Mouse (Mus musculus) spleen, postnatal 14 days (tissue): ENCODE data around the gene Usp43.

Experiments used
- DNase-seq, 2 experiments: peaks; one replicate each; pipeline ENCODE4 v3.0.0; 2021 to 2022; ENCODE audit warnings: low spot score in 2 of 2

Gene Usp43

DNA sequence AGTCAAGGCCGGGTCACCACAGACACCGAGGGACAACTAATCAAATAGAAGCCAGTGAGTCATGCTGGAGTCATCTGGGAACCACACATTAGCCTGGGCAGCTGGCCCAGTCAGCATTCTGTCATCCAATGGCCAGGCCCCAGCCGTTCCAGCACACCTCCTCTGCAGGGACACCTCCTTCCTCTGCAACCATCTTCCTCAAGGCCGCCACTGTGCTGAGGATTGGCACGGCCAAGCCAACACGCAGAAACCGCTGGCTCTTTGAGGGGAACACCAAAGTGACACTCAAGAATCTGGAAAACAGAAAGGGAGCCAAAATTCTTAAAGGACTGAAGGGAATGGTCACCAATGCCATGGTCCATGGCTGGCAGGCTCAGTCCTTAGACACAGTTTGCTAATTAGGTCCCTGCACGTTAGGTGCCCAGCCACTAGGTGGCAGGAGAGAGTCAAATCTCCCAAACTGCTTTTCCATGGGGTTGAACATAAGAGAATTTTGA lies 24.8 kb downstream of the Usp43 start:
- DNase-seq: peak in 1 of 2 experiments; percentile 4

DNA sequence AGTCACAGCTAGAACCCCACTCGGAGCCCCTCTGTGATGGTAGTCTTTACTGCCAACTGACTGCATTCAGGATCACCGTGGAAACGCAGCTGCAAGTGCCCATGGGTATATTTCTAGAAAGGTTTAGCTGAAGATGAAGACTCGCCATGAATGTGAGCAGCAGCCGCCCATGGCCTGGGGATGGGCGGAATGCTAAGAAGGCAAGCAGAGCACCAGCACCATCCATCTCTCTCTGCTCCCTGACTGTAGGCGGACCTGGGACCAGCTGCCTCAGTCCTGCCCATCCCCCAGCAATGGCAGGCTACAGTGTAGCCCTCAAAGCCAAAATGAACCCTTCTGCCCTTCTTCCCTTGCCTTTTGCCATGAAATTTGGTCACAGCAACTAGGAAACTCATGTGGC lies 26.3 kb downstream of the Usp43 start:
- no peak for DNase-seq

DNA sequence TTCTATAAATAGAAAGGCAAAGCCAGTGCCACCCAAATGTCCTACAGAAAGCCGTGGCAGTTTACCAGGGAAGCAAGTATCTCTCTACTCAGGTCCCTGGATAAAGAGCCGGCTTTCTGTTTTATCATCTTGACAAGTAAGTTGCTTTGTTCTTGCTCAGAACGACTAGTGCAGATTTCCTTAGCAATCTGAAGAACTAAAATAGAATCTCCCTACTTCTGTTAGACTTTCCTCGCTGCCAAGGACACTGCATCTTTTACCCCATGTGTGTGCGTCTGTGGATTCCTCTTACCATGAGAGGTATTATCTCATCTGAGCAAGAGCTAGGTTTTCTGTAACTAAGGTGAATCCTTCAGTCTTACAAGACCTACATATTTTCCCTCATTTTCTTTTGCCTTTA lies 33.4 kb downstream of the Usp43 start:
- no peak for DNase-seq

DNA sequence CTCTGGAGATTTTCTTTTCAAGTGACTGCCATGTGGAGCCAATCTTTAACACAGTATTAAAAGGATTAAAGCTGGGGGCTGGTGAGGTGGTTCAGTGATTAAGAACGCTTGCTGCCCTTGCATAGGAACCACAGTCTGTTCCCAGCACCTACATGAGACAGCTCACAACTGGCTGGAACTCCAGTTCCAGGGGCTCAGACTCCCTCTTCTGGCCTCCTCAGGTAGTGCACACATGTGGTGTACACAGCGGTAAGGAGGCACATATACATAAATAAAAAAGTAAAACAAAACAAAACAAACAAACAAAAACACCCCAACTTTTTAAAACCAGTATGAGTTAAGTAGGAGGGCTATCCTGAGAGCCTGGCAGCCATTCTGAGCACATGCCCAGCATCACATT lies 36.0 kb downstream of the Usp43 start:
- no peak for DNase-seq

DNA sequence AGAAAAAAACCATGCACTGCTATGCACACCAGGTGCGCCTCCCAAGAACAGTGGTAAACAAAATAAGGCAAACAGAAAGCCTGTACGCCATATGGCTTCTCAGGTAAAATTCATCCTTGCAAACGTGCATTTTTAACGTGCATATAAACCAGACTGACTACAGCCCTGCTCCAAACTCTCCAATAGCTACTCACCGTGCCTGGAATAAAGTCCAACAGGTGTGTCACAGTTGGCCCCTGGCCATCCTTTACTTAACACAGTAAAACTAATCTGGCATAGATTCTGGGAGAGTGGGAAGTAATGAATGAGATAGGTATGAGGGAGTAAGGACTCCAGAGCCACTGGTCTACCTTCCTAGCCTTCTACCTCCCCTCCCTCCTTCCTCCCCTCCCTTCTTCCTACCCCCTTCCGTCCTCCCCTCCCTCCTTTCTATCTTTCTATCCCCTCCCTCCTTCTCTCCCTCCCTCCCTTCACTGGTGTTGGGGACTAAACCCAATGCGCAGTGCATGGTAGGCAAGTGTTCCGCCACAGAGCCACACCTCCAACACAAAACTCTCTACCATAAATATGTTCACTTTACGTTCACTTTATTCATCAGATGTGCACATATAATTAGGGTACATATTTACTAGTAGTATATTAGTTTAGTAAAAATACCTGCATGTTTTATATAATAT lies 56.3 kb downstream of the Usp43 start:
- no peak for DNase-seq

DNA sequence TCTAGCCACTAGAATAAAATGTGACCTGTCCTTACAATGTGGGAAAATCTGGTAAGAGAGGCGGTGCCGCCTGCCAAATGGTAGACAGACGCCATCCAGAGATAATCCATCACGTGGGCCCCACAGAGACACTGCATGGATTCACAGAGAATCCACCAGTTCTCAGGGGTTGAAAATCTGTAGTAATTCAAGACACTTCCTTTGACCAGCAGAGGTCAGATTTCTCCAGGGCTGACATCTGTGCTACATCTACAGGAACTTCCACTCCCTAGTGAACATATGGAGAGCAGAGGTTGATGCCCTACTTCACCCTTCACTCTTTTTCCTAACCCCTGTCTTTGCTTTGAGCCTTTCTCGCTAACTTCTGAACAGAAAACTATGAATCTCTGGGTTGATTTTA lies 56.9 kb downstream of the Usp43 start:
- no peak for DNase-seq

DNA sequence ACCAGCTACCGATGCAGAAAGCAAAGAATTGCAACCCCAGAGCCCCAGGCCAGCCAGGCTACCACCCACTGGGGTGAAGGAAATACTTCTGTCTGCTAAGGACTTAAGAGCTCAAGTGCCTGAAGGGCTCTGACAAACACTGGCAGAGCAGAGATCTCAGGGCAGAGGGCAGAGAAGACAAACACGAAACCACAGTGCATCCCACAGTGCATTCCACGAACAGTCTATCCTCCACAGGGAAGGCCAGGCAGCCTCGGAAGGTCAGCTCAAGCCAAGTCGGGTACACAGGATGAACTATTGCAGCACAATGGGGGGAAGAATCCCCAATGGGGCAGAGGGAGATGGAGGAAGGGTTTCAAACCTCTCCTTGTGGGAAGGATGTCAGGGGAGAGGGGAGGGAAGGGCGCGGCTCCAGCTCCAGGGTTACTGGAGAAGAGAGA lies 60.5 kb downstream of the Usp43 start:
- DNase-seq: no peak

DNA sequence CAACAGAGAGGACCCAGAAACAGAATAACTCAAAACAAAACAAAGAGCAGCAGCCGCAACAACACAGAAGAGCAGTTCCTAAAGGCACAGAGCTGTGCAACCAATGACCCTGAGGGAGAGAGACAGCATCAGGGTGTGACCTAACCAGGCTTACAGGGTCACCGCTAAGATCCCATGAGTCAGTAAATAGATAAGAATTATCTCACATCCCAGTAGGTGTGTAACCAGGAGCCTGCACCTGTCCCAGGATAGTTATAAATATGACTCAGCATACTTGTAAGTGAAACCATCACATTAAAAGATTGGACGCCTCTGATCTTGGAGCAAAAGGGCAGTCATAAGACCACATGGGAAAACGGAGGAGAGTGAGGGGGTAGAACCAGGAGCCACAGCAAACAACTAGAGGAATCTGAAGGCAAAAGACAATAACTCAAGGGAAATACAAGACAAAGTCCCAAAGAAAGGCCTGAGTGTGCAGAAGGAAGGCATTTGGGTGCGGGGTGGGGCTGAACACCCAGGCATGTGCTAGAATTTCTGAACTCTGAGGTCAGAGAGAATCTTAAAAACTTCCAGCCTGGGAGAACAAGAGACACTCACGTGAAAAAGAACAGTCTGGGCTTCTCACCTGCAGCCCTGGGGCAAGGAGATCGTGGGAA lies 61.1 kb downstream of the Usp43 start:
- no peak for DNase-seq

DNA sequence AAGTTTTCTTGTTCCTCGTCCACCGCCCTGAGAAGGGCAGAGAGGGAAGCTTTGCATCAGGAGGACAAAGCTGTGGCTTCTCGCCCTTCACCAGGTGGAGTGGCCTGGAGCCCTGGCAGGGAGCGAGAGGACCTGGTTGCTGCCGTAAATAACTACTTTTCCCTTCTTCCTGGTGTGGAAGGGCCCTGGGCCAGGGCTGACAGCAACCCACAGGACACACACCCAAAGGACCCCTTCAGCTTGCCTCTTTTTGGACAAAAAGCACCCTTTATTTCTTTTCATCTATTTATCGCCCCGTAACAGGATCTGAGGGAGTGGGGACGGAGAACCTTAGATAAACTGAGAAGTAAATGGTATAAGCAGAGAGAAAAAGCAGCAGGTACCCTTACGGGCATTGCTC lies 63.4 kb downstream of the Usp43 start:
- DNase-seq: no peak

DNA sequence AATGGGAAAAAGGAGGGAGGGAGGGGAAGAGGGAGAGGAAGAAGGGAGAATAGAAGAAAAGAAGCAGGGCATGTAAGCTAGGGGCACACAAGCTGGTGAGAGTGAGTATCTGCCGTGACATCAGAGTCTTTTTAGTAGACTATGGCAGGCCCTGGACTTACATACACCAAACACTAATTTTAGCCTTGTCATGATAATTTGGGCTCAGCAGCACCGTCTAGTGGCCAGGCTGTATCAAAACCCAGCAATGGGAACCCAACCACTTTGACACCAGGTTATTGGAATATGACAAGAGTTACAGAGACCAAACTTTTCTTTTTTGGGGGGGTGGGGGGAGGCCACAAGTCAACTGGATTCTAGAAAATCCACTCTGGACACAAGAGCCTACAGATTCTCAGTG lies 66.9 kb downstream of the Usp43 start:
- no peak for DNase-seq

DNA sequence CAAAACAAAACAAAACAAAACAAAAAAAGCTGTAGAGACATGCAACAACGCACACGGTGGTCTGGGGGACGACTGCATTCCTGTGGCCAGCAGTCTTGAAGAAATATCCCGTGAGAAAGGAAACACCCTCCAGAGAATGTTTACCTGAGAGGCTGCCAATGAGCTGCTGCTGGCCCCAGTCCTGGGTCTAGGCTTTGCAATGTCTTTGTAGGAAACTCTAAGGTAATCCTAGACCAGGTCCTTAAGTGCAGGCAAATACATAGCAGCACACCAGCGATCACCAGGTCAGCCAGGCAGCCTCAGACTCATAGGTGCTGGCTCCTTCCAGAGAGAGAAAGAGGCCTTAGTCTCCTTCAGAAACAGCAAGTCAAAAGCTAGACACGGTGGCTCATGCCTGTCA lies 68.0 kb downstream of the Usp43 start:
- DNase-seq: no peak

DNA sequence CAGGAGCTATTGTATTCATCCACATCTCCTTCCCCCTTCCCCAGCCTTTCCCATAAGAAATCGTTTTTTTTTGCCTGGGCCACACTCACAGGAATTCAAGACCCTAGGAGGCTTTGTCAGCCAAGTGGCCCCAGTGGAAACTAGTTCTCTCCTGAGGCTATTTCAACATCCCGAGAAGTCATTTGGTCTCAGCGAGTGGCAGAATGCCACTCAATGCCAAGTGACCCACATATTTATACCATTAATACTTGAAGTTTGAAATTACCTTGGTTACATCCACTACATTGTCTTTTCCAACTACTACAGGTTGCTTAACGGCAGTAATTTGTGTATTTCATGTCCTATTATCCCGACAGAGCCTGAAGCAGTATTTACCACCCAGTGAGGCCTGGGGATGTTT lies 70.2 kb downstream of the Usp43 start:
- DNase-seq: no peak

DNA sequence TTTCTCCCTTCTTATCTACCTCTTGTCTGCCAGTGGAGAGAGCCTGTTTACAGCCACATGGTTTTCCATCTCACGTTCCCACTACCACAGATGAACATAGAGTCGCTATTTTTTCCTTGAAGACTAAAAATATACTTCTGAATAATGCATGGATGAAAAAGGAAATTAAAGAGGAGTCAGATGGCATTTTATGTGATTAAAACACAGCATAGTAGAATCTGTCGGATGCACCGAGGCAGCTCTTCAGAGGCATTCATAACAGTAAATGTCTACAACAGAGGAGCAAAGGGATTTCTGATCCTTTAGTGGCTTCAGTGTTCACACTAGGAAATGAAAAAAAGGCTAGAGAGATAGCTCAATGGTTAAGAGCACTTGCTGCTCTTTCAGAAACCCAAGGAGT lies 76.8 kb downstream of the Usp43 start:
- no peak for DNase-seq

DNA sequence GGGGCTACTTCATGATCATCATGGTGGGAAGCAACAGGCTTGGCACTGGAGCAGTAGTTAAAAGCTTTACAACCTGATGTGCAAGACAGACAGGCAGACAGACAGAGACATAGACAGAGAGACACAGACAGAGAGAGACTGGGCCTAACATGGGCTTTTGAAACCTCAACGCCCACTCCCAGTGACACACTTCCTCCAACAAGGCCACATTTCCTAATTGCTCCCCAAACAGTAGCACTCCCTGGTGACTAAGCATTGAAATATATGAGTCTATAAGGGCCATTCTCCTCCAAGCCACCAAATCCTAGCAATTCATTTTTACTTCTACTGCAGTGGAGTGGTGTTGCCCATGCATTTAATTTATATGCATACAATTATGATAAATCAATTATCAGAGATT lies 82.1 kb downstream of the Usp43 start:
- DNase-seq: no peak

DNA sequence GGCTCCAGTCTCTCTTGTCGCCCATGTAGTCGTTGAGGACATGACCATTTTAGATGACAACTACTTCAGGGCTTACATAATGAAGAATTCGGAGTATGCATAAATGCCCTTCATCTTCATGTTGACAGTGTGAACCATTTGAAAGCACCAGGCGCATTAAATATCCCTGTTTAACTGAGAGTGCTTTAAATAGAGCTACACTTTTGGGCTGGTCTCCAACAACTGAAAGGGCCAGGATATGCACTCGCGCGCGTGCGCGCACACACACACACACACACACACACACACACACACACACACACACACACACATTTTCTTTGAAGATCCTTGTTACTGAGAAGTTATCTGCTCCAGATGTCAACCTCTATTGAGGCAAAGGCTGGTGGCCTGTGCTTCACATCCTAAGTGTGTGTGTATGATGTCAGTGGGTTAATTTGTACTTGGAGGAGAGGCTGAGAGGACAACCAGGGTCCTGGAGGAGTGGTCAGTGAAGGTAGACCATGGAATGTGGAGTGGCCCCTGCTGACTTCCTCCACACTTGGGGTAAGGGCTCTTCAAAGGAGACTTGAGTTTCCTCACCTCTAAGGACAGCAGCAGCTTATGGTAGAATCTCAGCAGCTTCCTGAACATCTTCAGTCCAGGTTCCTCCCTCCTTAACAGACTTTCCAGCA lies 86.4 kb downstream of the Usp43 start:
- no peak for DNase-seq

DNA sequence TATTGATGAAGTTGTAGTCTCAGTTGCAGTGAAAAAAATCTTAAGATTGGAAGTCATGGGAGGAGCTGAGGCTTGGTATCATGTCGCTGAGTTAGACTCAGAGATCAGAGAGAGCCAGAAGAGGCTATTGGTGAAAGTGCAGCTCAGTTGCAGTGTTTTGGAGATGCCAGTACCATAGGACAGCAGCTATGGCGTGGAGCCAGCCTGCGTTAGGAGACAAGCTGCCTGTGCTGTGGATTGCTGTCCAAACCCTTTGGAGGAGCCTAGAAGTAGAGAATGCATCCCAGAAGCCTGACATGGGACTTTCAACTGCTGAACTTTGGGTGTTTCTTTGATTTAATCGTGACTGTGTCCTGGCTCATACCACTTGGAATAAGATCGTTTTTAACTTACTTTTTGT lies 90.1 kb downstream of the Usp43 start:
- DNase-seq: no peak

DNA sequence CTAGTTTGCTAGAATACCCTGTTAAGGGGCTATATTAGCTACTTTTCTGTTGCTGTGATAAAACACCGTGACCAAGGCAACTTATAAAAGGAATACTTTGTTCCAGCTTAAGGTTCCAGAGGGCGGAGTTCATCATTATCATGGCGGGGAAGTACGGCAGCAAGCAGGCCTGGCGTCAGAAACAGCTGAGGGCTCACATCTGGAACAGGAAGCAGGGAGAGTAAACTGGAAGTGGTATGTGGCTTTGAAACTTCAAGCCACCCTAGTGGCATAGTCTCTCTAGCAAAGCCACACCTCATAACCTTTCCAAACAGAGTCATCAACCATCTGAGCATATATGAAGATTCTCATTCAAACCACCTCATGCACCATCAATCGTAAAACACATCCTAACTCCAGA lies 92.4 kb downstream of the Usp43 start:
- no peak for DNase-seq

DNA sequence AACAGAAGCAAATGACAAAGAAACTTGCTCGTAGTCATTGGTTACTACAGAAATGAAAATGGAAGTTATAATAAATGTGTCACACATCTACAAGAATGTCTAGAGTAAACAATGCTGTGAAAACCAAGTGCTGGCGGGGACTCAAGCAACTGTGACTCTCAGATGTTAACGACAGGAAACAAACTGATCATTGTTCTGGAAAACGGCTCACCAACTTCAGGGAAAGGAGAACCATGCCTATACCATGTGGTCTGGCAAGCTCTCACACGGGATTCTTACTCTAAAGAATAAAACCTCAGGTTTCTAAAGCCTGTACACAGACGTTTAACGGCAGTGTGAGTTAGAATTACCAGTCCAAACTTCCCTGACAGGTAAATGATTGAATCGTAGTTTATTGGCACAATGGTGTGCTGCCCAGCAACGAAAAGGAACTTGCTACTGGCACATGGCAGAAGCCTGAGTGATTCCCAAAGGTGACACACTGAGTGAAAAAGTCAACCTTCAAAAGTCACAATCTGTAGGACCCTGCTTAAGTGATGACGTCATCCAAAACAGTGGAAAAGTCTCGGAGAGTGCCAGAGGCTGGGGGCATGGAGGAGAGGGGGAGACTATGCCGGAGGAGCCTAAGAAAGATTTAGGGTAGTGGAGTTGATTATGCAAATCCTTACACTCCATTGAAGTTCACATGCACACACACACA lies 93.4 kb downstream of the Usp43 start:
- DNase-seq: no peak

DNA sequence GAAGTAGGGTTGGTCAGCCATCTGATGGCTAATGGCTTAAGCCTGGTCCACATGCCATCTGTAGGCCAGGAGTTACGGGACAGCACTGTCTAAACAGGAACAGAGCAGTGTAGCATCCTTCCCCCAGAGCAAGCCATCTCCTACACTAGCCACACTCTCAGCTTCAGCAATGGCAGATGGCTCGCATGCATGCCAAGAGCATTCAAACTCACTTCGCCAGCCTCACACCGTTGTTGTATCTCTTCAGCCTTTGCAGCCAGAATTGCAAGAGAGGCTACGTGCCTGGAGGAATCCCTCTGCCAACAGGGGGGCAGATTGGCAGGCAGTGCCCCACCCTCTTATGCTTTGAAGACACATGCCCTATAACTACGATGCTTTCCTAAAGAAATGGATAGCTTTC lies 100.4 kb downstream of the Usp43 start:
- no peak for DNase-seq

DNA sequence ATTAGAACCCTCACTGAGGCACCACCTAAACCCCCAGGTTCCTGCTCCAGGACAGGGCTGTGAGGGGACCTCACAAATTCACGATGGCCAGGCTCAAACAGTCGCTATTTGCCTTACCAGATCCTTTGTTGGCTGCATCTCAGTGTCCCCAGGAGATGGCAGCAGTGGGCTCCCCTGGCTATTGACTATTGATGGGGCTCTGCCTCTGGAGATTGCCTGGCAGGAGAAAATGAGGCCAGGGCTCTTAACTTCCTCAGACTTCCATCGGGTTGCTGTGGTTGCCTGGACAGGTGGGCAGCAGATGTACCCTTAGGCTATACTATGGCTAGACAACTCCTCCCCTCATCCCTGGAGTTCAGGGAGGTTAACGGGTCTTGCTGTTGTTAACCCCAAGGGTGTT lies 101.7 kb downstream of the Usp43 start:
- no peak for DNase-seq

DNA sequence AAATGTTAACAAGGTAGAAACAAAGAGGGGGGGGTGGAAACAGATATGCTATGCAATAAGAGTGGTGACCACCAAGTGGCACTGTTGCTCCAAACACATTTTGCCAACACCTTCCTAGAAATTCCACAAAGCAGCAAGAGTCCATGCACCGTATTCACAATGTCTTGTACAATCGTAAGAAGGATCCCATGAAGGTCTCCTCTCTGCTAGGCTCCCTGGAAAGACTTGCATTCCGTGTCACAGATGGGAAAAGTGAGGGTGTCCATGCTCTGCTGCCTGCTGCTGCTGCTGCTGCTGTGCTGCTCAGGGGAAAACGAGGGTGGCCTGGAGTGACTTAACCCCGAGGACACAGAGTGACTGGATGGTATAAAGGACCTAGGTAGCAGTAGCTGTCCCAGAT lies 102.3 kb downstream of the Usp43 start:
- no peak for DNase-seq

DNA sequence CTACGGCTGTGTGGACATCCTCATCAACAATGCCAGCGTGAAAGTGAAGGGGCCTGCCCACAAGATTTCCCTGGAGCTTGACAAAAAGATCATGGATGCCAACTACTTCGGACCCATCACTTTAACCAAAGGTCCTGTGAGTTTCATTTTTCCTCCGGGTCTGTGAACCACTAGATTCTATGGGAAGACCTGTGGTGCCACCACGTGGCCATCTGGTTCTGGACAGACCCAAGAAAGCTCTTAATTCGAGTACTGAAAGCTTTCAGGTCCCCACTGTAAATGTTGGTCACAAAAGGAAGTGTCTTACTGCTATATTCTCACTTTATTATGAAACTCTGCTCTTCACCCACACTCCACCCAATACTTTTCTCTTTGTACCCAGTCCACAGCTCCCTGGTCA lies 110.4 kb downstream of the Usp43 start:
- DNase-seq: no peak

DNA sequence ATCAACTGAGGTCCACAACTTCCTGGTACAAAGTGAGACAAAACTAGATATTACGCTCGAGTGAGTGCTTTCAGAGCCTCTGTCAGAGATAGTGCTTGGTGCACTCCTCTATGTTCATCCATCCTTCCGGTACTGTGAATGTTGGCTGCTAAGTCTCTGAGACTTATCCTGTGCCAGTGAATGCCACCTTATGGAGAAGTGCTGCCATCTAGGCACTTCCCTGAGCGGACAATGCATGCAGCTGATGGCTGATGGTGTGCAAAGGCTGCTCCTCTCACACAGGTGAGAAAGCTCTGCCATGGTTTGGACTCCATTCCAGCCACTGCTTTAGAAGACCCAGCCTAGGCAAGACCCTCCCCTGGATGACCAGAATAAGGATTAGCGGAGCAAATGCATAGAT lies 113.9 kb downstream of the Usp43 start:
- DNase-seq: no peak
